Mouse (Mus musculus) left cerebral cortex, adult 18-20 months (tissue): Measurements from ENCODE around the gene Pkd1l2. TPM values are rescaled to one million over a fixed set of nuclear protein-coding genes. Genes with fewer than 3 reads are reported as not detected.
A peak's percentile ranks its signal among the peaks of the same experiment; 100 is the strongest.

Experiments
- DNase-seq, 2 experiments: peaks; one replicate each; pipeline ENCODE4 v3.0.0; 2021 to 2022; ENCODE audit warnings: low spot score in 2 of 2, mixed read lengths in 1 of 2
- total RNA-seq, 2 experiments: library from RNA; stranded (reverse); gene quantifications; 2 replicates each; pipeline ENCODE4 v1.2.3; 2021

Pkd1l2 gene
- total RNA-seq, 2 experiments from 2014 or later, result 0.07 to 0.26 TPM

DNA sequence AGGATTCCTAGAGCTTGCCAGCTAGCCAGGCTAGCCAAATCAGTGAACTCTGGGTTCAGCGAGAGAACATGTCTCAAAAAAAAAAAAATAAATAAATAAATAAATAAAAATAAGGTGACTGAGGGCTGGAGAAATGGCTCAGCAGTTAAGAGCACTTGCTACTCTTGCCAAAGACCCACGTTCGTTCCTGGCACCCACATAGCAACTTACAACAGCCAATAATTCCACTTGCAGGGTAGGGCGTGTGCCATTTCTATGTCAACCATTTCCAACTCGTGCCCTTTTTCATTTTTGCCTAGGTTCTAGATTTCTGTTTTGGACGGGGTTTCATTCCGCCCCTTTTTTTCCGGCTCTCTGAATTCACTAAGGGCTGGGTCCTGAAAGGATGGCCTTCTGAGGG lies 104.2 kb downstream of the Pkd1l2 start:
- no peak for DNase-seq

DNA sequence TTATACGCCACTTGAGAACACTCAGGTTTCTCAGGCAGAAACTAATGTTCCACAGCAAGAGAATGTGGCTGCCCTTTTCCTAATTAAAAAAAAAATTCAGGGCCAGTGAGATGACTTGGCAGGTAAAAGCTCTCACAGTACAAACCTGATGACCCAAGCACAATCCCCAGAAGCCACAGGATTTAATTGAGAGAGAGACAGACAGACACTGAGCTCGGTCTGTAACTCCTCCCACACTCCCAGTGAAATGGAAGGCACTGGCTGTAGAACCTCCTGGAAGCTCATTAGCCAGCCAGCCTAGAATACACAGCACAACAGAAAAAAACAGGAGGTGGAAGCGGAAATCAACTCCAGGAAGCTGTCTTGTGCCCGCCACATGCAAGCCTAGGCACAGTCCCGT lies 106.6 kb downstream of the Pkd1l2 start:
- no peak for DNase-seq

DNA sequence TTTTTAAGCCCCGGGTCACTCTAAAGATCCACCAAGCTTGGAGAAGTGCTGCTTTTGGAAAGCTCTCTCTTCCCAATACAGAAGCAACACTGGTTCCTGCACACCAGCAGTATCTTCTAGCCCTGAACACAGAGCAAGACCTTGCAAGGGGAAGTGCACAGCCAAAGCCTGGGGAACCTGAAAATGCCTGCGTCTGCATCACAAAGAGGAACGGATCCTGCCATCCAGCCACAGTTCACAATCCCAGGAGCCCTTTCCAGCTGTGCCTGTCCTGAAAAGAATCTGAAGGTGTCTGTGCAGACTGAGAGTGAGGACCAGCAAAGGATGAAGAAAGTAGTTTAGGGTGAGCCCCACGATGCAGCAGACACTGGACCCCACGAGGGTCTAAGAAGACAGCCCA lies 107.2 kb downstream of the Pkd1l2 start:
- no peak for DNase-seq

DNA sequence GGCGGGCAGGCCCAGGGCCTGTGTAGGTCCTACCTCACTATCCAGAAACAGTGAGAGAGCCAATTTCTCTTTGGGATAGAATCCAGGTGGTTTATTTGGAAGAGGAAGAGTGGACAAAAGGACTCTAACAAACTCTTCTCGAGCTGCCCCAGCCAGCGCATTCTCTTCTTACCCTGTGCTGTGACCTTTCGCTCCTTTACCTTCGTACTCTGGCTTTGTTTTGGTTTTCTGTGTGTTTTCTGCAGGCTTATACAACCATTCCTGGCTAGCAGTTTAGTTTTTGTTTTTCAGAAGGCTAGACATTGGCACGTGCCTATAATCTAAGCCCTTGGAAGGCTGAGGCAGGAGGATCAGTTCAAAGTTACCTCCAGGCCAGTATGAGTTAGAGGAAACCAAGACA lies 112.7 kb downstream of the Pkd1l2 start:
- DNase-seq, result no peak

DNA sequence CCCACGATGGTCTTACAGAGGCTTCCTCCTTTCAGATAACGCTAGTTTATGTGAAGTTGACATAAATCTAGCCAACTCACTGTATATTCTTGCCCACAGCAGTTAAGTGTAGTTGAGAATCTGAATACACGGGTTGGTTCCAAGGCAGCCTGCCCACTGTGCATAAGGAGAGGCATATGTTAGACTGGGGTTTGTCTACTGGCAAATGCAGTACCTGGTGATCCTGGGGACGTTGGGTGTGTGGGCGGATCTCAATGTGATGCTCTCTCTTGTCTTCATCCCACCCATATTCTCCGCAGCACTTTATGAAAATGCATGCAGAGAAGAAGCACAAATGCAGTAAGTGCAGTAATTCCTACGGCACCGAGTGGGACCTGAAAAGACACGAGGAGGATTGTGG lies 127.8 kb downstream of the Pkd1l2 start:
- DNase-seq, result peak; percentile 86 to 90

- DNase-seq, result no peak
Observed at GRCm38 (mm10) chr8:116952428-116952827, 129.8 kb downstream of the Pkd1l2 start.

DNA sequence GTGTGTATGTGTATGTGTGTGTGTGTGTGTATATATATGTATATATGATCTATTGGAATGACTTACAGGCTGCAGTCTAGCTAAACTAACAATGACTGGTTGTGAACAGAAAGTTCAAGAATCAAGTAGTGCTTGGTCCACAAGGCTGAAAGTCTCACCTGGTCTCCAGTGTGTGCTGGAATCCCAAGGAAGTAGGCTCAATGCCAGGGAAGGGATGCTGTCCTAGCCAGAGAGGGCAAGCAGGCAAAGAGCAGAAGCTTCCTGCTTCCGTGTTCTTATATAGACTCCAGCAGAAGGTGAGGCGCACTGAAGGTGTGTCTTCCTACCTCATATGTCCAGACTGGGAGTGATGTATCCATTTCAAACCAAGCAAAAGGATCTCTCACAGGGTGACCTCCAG lies 130.5 kb downstream of the Pkd1l2 start:
- DNase-seq, result no peak

- no peak for DNase-seq
Observed at GRCm38 (mm10) chr8:116951369-116951768, 130.9 kb downstream of the Pkd1l2 start.

GRCm38 (mm10) chr8:116947589-116947988 lies 134.7 kb downstream of the Pkd1l2 start:
- no peak for DNase-seq

DNA sequence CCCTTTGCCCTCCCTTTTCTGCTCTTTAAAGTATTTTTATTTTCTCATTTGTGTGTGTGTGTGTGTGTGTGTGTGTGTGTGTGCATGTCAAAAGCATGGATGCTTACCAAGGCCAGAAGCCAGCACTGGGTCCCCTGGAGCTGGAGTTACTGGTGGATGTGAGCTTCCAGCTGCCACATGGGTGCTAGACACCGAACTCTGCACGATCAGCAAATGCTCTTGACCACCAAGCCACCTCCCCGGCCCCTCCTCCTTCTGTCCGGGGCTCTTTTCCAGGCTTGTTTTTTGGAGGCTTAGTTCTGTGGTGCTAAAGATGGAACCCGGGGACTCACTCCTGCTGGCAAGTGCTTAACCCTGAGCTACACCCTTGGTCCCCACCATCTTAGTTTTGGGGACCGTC lies 135.4 kb downstream of the Pkd1l2 start:
- DNase-seq, result no peak

DNA sequence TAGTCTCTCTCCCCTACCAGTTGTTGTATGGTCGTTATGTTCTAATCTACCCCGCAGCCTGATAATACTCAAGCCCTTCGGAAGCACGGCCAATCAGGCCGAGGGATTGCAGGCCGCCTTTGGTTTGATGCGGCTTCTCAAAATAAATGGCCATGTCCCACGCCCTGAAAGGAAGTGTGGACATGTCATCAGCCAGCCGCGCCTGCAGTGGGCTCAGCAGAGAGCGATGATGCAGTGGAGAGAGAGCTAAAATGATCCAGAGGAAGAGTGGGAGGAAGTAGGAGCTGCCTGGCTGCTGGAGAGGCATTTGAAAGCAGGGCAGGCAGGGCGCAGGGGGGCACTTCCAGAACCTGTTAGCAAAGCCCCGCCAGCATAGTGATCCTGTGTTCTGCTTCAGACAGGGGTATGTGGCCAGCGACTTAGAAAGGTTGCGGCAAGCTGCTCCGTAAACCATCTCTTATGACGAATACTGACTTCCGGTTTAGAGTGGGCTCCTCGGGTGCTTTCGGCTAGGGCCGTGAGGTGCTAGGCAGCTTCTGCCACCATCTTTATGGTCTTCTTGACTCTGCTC lies 135.9 kb downstream of the Pkd1l2 start:
- DNase-seq, result peak; percentile 59 to 76

Other genes starting within 250 kb of the Pkd1l2 start
- gene Cmc2, start 161.0 kb downstream of the Pkd1l2 start, total RNA-seq, result 10 to 100 TPM; 17.8 to 18.2 TPM
- 1 to 10 TPM; 1.0 to 2.0 TPM for gene Cenpn, start 160.7 kb downstream of the Pkd1l2 start, total RNA-seq
- 10 to 100 TPM; 76.7 to 77.7 TPM for gene Atmin, start 139.1 kb downstream of the Pkd1l2 start, total RNA-seq
- gene 1700030J22Rik, start 103.5 kb downstream of the Pkd1l2 start, total RNA-seq, result 10 to 100 TPM; 10.1 to 11.8 TPM
- 10 to 100 TPM; 39.1 to 47.5 TPM for gene Gcsh, start 88.9 kb downstream of the Pkd1l2 start, total RNA-seq
- not detected for gene Bco1, start 13.4 kb upstream of the Pkd1l2 start, total RNA-seq
- gene Gan, start 75.7 kb upstream of the Pkd1l2 start, total RNA-seq, result 10 to 100 TPM; 17.9 to 18.4 TPM
- gene Cmip, start 174.6 kb upstream of the Pkd1l2 start, total RNA-seq, result 100 to 1,000 TPM; 299 to 317 TPM